Mouse (Mus musculus) heart, adult 11 months (tissue): ENCODE results near the gene Hmox2.

Experiments used
- DNase-seq: peaks from one replicate; pipeline ENCODE4 v3.0.0; 2022

The Hmox2 gene

DNA sequence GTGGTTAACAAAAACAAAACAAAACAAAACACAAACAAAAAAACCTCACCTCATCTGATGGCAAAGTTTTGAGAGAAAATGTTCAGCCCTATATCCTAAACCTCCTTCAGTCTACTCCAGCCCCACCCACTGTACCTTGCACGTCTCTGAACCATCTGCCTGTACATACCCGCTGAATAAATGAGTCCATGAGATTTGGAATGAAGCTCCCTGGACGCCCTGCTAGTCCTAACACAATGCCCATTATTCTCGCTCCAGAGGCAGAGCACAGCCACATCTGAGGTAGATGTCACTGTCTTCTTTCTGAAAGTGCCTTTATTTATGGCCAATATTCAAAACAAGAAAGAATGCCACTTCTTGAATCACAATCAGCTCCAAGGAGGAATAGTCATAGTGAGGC is 59.5 kb downstream of the Hmox2 start:
- peak; percentile 79 for DNase-seq

DNA sequence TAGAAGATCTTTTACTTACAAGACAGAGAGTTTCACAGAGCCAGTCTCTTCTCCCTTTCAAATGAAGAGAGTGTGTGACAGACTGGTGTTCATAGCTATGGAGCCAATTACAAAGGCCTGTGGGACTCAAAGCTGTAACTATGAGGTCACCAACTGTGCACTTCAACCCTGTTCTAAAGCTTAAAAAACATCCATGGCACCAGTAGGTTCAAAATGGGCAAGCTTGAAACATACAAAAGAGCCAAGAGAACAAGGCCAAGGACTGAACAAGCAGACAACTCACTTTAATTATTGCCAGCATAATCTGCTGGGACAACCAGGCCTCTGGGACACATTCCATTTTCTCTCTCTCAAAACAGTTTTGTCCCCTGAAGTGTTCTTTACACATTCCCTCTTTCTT is 62.0 kb downstream of the Hmox2 start:
- DNase-seq: no peak

DNA sequence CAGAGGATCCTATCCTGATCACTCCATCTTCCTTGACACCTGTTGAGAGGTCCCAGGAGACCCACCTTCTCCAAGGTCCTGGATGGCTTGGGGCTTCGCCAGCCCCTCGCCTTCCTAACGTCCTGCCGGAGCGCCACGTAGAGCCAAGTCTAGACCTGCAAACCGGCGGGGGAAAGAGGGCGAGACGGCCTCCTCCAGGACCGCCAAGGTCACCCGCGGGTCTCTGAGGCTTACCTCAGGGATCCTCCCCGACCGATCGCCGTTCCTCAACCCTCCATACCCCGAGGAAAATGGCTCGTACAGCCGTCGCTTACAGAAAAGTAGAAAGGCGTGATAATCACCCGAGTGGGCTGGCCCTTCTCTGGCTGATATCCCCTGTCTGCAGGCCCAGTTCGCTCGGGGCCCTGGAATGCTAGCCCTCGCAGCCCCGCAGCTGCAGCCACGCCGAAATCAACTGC is 63.2 kb downstream of the Hmox2 start:
- DNase-seq: no peak

DNA sequence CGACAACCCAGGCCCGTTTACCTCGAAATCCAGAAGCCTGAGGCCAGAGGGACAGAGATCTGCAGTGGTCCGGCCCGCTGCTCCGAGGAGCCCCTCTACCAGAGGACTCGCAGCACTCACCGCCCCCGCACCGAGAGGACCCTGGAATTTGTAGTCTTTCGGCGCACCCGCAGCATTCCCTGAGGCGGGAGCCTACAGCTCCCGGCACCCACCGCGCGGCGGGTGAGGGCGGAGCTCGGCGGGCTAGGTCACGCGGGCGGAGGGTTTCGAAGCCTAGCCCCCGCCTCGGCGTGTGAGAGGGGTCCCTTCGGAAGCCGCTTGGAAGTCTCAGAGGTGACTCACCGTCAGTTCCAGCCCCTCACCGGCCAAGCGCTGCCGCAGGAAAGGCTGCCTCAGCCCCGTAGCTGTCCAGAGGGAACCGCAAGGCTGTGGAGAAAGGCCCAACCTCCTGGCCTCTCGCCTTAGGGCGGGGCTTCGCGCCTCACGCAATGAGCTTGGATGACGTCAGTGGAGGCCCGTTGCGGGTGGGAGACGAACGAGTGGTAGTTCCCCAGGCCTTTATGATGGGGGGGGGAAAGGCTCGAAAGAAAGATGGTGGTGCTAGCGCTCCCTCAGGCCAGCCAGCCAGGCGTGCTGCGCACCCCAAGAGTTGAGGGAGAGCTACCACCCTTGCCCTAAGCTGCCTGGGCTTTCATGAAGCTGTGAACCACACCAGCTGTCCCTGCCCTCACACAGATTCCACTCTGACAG is 63.8 kb downstream of the Hmox2 start, which contains the start of gene Cdip1:
TSS of gene Cdip1 (minus strand) at position 483 of the 750 bp plus-strand sequence.
- peak; percentile 99 for DNase-seq

DNA sequence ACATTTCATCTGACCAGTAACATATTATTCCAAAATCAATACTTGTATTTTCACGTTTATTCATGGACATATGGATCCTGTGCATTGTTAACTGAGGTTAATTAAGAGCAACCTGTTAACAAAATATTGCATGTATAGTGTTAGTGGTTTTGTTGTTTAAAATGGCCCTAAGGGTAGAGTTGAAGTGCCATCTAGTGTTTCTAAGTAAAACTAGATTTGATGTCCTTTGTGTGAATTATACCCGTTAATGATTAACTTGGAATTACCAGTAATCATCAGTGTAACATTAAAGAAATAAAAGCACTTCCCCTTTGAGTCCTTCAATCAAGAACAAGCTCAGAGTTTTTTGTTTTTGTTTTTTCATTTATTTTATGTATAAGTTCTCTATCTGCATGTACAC is 65.2 kb downstream of the Hmox2 start:
- no peak for DNase-seq

DNA sequence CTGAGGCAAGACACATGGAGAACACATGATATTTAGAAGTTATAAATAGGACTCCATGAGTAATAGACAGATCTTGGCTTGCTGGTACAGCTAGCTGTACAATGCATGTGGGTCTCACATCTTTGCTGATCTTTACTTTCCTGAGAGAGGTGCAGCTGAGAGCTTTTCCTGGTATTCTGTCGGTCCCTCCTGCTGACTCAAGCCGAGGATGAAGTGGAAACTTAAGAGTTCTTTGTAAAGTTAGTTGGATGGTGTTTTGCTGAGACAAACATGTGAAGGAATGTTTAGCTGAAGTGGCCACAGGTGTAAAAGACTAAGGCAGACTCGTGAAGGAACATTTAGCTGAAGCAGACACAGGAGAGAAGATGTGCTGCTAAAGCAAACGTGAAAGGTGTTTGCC is 70.5 kb downstream of the Hmox2 start:
- peak; percentile 79 for DNase-seq
